10 mouse cellular contexts compared by ENCODE assay signal in genomic region chr2:152686399-152686798, GRCm38 (mm10). TPM values are rescaled to one million over a fixed set of nuclear protein-coding genes. Genes with fewer than 3 reads are reported as not detected.
DNase-seq lines count a peak whose midpoint lies in the region; ATAC-seq and TF ChIP-seq lines count a peak whose summit lies in the region.
"Had no signal": no experiment of that assay in that cellular context is flagged by ENCODE, and none has a peak within 500 bp of the region (broad histone marks: within the 10 kb centered on the region; RNA-seq: fewer than 3 reads in every experiment).

No protein-coding gene starts in this region.

- no peak overlapping the region for H3K4me3 ChIP-seq in kidney, postnatal 0 days (replicated peaks; ENCODE audit: low read depth, low read length)
- H3K4me3 ChIP-seq in forebrain, embryonic 11.5 days (ENCODE audit: low read depth, low read length): peak overlapping the region; percentile 11
- no peak overlapping the region for H3K4me3 ChIP-seq in intestine, postnatal 0 days (ENCODE audit: low read depth, low read length)
- H3K4me3 ChIP-seq in neural tube, embryonic 12.5 days: 0 out of 2 replicates have a peak overlapping the region, but pooled peaks have one; percentile 40

- peak overlapping the region; percentile 37; the same call in 1 of the 2 replicates for H3K4me2 ChIP-seq in kidney, postnatal 0 days (ENCODE audit: low read length)
- peak overlapping the region; percentile 38; the same call in 1 of the 2 replicates for H3K4me2 ChIP-seq in forebrain, embryonic 11.5 days (ENCODE audit: low read depth, low read length, severe bottlenecking)
- H3K4me2 ChIP-seq in intestine, postnatal 0 days (replicated peaks; ENCODE audit: low read depth): peak overlapping the region; percentile 10; the same call in 1 of the 2 replicates
- peak overlapping the region; percentile 40 for H3K4me2 ChIP-seq in neural tube, embryonic 12.5 days (replicated peaks)

- no peaks in the 10 kb centered on the region for H3K27me3 ChIP-seq in kidney, postnatal 0 days (ENCODE audit: insufficient read depth, low read length)
- no peaks in the 10 kb centered on the region for H3K27me3 ChIP-seq in forebrain, embryonic 11.5 days (ENCODE audit: control insufficient read depth, insufficient read depth, low read length)
- no peaks in the 10 kb centered on the region for H3K27me3 ChIP-seq in intestine, postnatal 0 days (replicated peaks; ENCODE audit: control insufficient read depth, insufficient read depth, low read length)
- H3K27me3 ChIP-seq in neural tube, embryonic 12.5 days (replicated peaks): no peaks in the 10 kb centered on the region
- H3K27me3 ChIP-seq: Patski had no signal

- DNase-seq in kidney, postnatal 0 days (ENCODE audit: low spot score): no peak
- no peak for DNase-seq in kidney, postnatal 10 days
- DNase-seq in forebrain, embryonic 11.5 days (ENCODE audit: low spot score): no peak
- no peak for DNase-seq in layer of hippocampus, adult 9-11 months
- no peak for DNase-seq in ovary, postnatal 36 days (ENCODE audit: low spot score)
- no peak for DNase-seq in layer of hippocampus, postnatal 25 days (ENCODE audit: extremely low spot score in 1 of 2, low spot score in 1 of 2)
- DNase-seq: thymus, adult 2 months had no signal

- H3K27ac ChIP-seq in kidney, postnatal 0 days: peak overlapping the region; percentile 58; the same call in 1 of the 2 replicates
- H3K27ac ChIP-seq in forebrain, embryonic 11.5 days (ENCODE audit: low read depth, low read length): peak overlapping the region; percentile 15; the same call in 1 of the 2 replicates
- H3K27ac ChIP-seq in intestine, postnatal 0 days (ENCODE audit: low read depth, low read length): peak overlapping the region; percentile 63; the same call in 1 of the 2 replicates
- H3K27ac ChIP-seq in neural tube, embryonic 12.5 days: no peak overlapping the region

- no peak overlapping the region for H3K9ac ChIP-seq in kidney, postnatal 0 days (ENCODE audit: low read depth, low read length)
- peak overlapping the region; percentile 12; the same call in 1 of the 2 replicates for H3K9ac ChIP-seq in forebrain, embryonic 11.5 days (ENCODE audit: low read length)
- no peak overlapping the region for H3K9ac ChIP-seq in intestine, postnatal 0 days (ENCODE audit: low read depth, low read length)
- 0 out of 2 replicates have a peak overlapping the region, but pooled peaks have one; percentile 39 for H3K9ac ChIP-seq in neural tube, embryonic 12.5 days

- no peak for TF ChIP-seq CTCF in kidney, postnatal 0 days (IDR thresholded peaks at IDR 0.05; ENCODE audit: low read depth)
- TF ChIP-seq CTCF in intestine, postnatal 0 days (IDR thresholded peaks at IDR 0.05; ENCODE audit: low read depth): no peak

- peaks cover 71% of the 10 kb centered on the region for H3K36me3 ChIP-seq in kidney, postnatal 0 days (ENCODE audit: insufficient read depth, low read length)
- peaks cover 37% of the 10 kb centered on the region for H3K36me3 ChIP-seq in forebrain, embryonic 11.5 days (ENCODE audit: control insufficient read depth, insufficient read depth, low read length)
- peaks cover 78% of the 10 kb centered on the region for H3K36me3 ChIP-seq in intestine, postnatal 0 days (ENCODE audit: control insufficient read depth, insufficient read depth)
- peaks cover 96% of the 10 kb centered on the region for H3K36me3 ChIP-seq in neural tube, embryonic 12.5 days

- 0 out of 2 replicates have a peak, but pooled peaks cover 4% of the 10 kb centered on the region for H3K9me3 ChIP-seq in kidney, postnatal 0 days (replicated peaks; ENCODE audit: low read length)
- H3K9me3 ChIP-seq in forebrain, embryonic 11.5 days (ENCODE audit: control insufficient read depth, low read length): no peaks in the 10 kb centered on the region
- no peaks in the 10 kb centered on the region for H3K9me3 ChIP-seq in intestine, postnatal 0 days (ENCODE audit: control insufficient read depth)
- no peaks in the 10 kb centered on the region for H3K9me3 ChIP-seq in neural tube, embryonic 12.5 days

- H3K4me1 ChIP-seq in kidney, postnatal 0 days (replicated peaks; ENCODE audit: insufficient read depth, low read length): no peaks in the 10 kb centered on the region
- H3K4me1 ChIP-seq in forebrain, embryonic 11.5 days (replicated peaks; ENCODE audit: control insufficient read depth, insufficient read depth, low read length): no peaks in the 10 kb centered on the region
- H3K4me1 ChIP-seq in intestine, postnatal 0 days (replicated peaks; ENCODE audit: control insufficient read depth, insufficient read depth, low read length): no peaks in the 10 kb centered on the region
- peaks cover 9% of the 10 kb centered on the region; the same call in 1 of the 2 replicates for H3K4me1 ChIP-seq in neural tube, embryonic 12.5 days

- 60% methylated on average over 12 of the region's 12 CpGs for WGBS in kidney, postnatal 0 days
- WGBS in forebrain, embryonic 11.5 days: 62% methylated on average over 12 of the region's 12 CpGs
- 51% methylated on average over 12 of the region's 12 CpGs for WGBS in intestine, postnatal 0 days
- 61% methylated on average over 12 of the region's 12 CpGs for WGBS in neural tube, embryonic 12.5 days

- no peak for ATAC-seq in kidney, postnatal 0 days (replicated peaks; ENCODE audit: low FRiP score, low read depth)
- peak; percentile 36 for ATAC-seq in forebrain, embryonic 11.5 days (replicated peaks; ENCODE audit: low FRiP score)
- ATAC-seq in intestine, postnatal 0 days: no peak
- peak; percentile 22; the same call in 1 of the 2 replicates for ATAC-seq in neural tube, embryonic 12.5 days (ENCODE audit: low FRiP score, low read depth)

RNA-seq across cellular contexts. Expression of gene Mcts2, which starts 0.4 kb away (rescaled TPM):
- 33.9 and 36.6 TPM in 2 replicates for polyA plus RNA-seq in kidney, postnatal 0 days (2015; fragmentation: Nextera tagmentation; extraction: Ambion mirVana)
- polyA plus RNA-seq in forebrain, embryonic 11.5 days (2014; fragmentation: Nextera tagmentation; extraction: Ambion mirVana): 37.9 and 39.5 TPM in 2 replicates
- polyA plus RNA-seq in intestine, postnatal 0 days (2015; fragmentation: Nextera tagmentation; extraction: Ambion mirVana): 19.0 and 21.5 TPM in 2 replicates
- 42.8 and 47.7 TPM in 2 replicates for polyA plus RNA-seq in neural tube, embryonic 12.5 days (2016; fragmentation: Nextera tagmentation; extraction: Ambion mirVana)
- 10 to 100 TPM; 21.2 to 22.8 TPM for total RNA-seq in layer of hippocampus, postnatal 25 days (2021)

RNA-seq across cellular contexts. Expression of gene H13, which starts 17.1 kb away (rescaled TPM):
- polyA plus RNA-seq in kidney, postnatal 0 days (2015; fragmentation: Nextera tagmentation; extraction: Ambion mirVana): 160 and 162 TPM in 2 replicates
- polyA plus RNA-seq in forebrain, embryonic 11.5 days (2014; fragmentation: Nextera tagmentation; extraction: Ambion mirVana): 110 and 112 TPM in 2 replicates
- 110 and 111 TPM in 2 replicates for polyA plus RNA-seq in intestine, postnatal 0 days (2015; fragmentation: Nextera tagmentation; extraction: Ambion mirVana)
- polyA plus RNA-seq in neural tube, embryonic 12.5 days (2016; fragmentation: Nextera tagmentation; extraction: Ambion mirVana): 141 and 145 TPM in 2 replicates
- total RNA-seq in layer of hippocampus, postnatal 25 days (2021): 10 to 100 TPM; 78.4 to 81.8 TPM

RNA-seq across cellular contexts. Expression of gene Id1, which starts 49.7 kb away (rescaled TPM):
- 170 and 194 TPM in 2 replicates for polyA plus RNA-seq in kidney, postnatal 0 days (2015; fragmentation: Nextera tagmentation; extraction: Ambion mirVana)
- polyA plus RNA-seq in forebrain, embryonic 11.5 days (2014; fragmentation: Nextera tagmentation; extraction: Ambion mirVana): 51.1 and 53.1 TPM in 2 replicates
- polyA plus RNA-seq in intestine, postnatal 0 days (2015; fragmentation: Nextera tagmentation; extraction: Ambion mirVana): 76.1 and 92.4 TPM in 2 replicates
- 103 and 107 TPM in 2 replicates for polyA plus RNA-seq in neural tube, embryonic 12.5 days (2016; fragmentation: Nextera tagmentation; extraction: Ambion mirVana)
- 10 to 100 TPM; 19.6 to 22.4 TPM for total RNA-seq in layer of hippocampus, postnatal 25 days (2021)

RNA-seq across cellular contexts. Expression of gene Rem1, which starts 59.6 kb away (rescaled TPM):
- 48.3 and 55.1 TPM in 2 replicates for polyA plus RNA-seq in kidney, postnatal 0 days (2015; fragmentation: Nextera tagmentation; extraction: Ambion mirVana)
- polyA plus RNA-seq in forebrain, embryonic 11.5 days (2014; fragmentation: Nextera tagmentation; extraction: Ambion mirVana): 0.21 and 0.32 TPM in 2 replicates
- polyA plus RNA-seq in intestine, postnatal 0 days (2015; fragmentation: Nextera tagmentation; extraction: Ambion mirVana): 5.9 and 6.4 TPM in 2 replicates
- 0.23 and 0.30 TPM in 2 replicates for polyA plus RNA-seq in neural tube, embryonic 12.5 days (2016; fragmentation: Nextera tagmentation; extraction: Ambion mirVana)
- 1 to 10 TPM in 1 of 2 experiments, under 1 TPM in 1; 0.98 to 1.5 TPM for total RNA-seq in layer of hippocampus, postnatal 25 days (2021)
- polyA plus RNA-seq: Patski had no signal

Comparison
In these comparisons a context has a peak if more than half of its experiments do, and no peak if none do; other contexts are left out.
1. ATAC-seq: peak in forebrain, embryonic 11.5 days (single experiment) and neural tube, embryonic 12.5 days (single experiment); none in kidney, postnatal 0 days (single experiment) and intestine, postnatal 0 days (single experiment).
2. H3K4me3 ChIP-seq: peak in forebrain, embryonic 11.5 days (single experiment) and neural tube, embryonic 12.5 days (single experiment); none in kidney, postnatal 0 days (single experiment) and intestine, postnatal 0 days (single experiment).
3. H3K9ac ChIP-seq: peak in forebrain, embryonic 11.5 days (single experiment) and neural tube, embryonic 12.5 days (single experiment); none in kidney, postnatal 0 days (single experiment) and intestine, postnatal 0 days (single experiment).
4. Peak in every context shown above with its lines, with median percentiles within 50 percentile points of each other: H3K4me2 ChIP-seq.